Mouse (Mus musculus): Measurements from ENCODE around the gene Gorab.

Gene Gorab

DNA sequence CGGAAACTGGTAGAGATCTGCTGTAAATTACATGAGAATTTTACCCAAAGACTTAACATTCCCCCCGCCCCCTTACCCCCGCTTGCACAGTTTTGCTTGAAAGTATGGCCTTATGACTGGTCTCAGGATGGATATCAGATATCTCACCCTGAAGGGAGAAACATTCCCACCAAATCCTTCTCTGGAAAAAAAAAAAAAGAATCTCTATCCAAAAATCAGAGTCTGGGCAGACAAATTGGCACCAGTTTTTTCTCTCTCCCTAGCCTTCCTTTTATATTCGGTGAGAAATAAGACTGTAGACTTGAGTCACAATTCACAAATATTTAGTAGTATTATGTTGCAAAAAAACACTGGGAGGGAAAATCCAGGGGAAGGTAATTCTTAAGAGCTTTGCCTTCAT, 47.3 kb downstream of the Gorab start:
- no peak for DNase-seq

DNA sequence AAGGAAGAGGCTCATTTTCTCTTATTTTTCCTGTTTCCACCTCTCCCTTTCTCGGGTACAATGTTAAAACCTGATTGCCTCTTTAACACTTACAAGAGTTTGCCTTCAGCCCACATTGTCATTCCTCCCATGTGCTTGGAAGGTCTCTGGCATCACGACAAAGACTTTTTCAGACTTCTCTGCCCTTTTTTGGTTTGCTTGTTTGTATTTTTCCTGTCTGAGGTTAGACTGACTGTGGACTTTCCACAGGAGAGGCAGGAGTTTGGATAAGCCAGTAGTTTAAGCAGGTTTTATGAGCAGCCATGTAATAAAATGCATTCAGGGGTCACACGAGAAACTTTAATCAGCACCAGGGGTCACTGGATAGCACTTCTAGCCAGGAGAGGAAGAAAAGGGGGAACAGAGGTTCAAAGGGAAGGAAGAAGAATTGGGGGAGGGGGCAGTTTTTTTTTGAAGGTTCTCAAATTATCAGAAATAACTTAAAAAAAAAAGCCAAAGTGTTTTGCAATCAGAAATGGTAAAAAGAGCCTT, 47.8 kb downstream of the Gorab start:
- DNase-seq: no peak

DNA sequence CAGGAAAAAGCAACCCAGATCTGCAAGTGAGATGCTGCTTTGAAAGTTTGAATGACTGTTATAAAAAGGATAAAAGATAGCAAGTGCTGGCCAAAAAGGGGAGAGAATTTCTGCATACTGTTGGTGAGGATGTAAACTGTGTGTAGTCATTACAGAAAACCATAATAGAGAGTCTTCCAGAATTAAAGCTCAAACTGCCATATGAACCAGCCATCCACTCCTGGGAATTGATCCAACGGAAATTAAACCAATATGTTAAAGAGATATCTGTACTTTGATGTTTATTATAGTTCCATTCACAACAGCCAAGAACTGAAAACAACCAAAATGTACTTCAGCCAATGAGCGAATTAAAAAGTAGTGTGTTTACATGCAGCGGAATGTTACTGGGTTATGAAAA, 52.5 kb downstream of the Gorab start:
- no peak for DNase-seq

DNA sequence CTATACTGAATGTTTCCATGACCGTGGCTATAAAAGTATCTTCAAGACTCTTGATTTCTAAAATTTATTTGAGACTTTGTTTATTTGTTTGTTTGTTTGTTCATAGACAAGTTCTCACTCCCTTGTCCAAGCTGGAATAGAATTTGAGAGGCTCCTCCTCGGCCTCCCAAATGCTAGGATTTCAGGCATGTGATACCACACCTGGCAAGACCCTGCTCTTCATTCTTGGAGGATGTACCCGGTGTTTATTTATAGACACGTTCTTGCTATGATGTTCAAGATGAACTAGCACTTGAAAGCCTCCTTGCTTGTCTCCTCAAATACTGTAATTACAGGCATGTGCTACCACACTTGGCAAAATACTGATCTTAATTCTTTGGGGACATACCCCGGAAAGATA, 57.9 kb downstream of the Gorab start:
- no peak for DNase-seq

DNA sequence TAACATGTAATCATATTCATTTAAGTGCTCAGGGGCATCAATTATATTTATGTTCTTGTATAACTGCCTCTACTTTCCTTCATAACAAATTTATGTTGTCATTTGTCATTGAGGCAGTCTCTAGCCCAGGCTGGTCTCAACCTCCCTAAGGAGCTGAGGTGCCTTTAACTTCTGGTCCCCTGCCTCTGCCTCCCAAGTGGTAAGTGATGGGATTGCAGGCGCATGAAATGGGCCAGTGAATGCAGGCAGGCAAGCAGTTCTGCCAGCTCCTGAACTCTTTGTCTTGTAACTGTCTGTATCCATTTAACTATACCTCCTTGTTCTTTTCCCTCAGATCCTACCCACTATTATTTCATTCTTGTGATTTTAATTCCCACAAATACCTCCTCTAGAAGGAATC, 58.5 kb downstream of the Gorab start:
- no peak for DNase-seq

DNA sequence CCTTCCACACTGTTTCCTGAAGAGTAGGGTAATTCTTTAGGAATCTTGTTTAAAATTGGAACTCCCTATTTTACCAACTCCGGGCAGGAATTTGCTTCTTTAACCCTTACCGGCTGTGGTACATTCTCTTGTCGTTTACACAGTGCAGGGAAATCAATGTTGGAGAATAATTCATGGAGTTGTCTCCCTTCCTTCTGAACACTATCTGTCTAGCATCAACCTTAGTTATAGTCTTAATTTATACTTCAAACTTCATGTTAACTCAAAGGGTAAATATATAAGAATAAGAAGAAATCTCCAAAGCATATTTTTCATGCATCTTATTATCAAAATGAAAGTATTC, 64.3 kb downstream of the Gorab start:
- no peak for DNase-seq

DNA sequence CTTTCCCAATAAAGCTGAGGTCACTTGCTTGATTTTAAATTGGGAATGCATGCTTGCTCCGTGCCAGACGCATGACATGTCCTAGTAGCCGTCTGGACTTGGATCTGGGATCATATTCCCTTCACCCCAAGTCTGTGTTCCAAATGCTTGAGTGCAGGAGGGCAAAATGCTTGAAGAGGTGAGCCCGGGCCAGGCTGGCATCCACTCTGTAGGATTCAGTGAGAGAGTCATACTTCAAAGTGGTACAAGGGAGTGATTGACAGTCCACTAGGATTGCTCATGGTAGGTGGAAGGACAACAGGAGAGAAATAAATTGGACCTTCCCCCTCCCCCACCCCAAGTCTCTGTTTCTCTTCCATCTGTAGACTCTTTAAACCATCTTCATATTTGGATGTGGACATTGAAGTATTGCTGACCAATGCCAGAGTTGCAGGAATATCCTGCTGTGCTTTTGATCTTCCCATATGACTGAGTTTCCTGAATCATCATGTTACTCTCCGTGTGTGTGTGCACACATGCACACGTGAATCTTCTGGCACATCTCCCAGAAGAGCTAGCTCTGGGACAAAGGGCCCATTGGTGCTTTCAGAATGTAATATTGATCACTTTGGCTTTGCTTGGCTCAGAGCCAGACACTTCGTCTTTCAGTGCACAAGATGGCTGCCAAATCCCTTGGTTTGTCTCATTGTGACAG, 64.8 kb downstream of the Gorab start:
- DNase-seq: no peak

DNA sequence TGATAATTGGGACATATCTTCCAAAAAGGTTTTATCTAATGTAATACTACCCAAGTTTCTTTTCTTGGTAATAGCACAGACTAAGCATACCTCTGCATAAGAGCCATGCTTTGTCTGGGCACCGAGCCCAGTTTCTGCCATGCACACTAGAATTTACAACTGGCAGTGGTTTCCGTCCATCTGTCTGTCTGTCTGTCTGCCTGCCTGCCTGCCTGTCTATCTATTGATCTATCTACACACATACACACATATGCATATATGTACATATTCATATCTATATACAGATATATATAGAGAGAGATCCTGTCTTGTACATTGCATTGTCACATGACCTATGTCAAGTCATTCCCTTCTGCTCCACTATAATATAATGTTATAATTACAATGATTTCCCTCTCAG, 65.6 kb downstream of the Gorab start:
- no peak for DNase-seq

Measured in right cerebral cortex, postnatal 25 days (tissue).